Mouse (Mus musculus): ENCODE measurements at regions not wholly inside any gene's neighbourhood (a gene's known extent, or its start where the extent isn't known, plus 50 kb on each side); places are given as distances from the start of the nearest gene placed in this dataset.

DNA sequence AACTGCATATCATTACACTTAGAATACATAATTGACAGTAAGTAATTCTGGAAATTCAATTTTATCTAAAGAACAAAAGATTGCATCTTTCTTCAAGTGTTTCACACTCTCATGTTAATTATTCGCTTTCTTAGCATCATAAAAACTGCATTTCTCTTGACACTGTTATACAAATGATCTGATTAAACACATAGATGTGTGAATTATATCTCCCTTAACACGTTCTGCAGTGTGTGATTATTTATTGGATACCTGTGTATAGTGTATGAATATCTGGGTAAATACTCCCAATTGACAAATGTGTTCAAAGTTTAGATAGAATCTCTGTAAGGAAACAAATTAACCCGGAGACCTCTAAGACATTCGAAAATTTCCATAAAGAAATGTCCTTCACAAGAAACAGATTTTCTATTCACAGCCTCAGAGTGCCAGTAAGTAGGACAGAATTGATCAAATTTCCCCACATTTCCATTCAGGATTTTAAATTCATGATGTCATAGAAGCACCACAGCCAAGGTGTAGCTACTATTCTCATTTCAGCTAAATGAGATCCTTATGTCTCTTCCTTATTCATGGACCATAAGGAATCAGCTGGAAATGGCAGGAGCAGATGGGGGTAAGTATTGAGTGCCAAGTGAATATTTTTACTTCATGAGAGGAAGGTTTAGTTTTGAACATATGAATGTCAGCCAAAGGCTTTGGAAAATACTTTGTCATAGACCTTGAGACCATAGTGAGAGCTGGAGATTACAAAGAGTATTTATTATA, 2231.6 kb downstream of the Pcdh9 start:
- CTCF ChIA-PET, result no interaction called here

DNA sequence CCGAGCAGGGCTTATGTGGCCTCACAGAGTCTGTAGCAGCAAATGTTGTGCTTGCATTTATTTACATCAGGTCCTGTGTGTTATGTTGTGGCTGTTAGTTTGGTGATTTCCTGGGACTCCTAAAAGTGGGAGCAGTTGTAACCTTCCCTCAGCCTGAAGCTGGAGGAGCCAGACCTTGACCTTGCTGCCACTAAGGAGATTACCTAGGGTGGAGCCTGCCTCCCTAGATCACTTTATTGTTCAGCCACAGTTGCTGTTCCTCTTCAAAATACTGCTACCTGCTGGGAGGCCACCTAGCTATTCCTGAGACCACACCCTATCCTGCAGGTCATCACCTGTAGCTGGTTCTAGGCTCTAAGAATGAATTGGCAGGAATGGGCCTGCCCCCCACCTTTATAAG, 2234.5 kb downstream of the Pcdh9 start:
- CTCF ChIA-PET, result no interaction called here

DNA sequence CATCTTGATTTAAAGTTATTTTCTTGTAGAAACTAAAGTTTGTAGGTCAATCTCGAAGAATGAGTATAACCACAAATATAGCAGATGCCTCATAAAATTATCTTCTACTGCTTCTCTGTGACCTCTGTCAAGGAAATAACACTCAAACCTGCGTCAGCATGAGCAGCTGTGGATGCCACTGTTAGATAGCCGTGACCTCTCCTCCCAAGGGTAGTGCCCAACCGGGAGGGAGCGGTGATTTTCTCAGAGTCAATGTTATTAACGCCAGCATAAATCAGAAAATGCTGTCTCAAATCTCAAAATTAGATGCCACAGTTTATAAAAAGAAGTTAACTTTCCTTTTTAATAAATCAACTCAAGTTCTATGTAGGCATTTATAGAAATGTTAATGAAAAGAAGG, 2259.5 kb downstream of the Pcdh9 start:
- CTCF ChIA-PET, result no interaction called here

DNA sequence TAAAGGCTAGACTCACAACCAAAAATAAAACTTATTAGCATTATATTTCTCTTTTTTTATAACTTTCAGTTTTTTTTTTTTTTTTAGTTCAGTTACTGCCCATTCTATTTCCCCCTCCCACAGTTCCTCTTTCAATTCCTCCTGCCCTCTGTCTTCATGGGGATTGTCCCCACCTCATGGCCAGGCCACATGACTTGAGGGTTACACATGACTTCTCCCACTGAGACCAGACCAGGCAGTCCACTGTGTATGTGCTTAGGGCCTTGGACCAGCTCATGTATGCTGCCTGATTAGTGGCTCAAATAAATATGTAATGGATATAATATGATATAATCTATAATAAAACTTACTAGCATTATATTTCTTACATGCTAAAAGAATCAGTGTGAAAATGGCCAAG, 2276.1 kb downstream of the Pcdh9 start:
- CTCF ChIA-PET, result interaction anchor here (0.7 kb wide), 1 partner anchor 684 kb away, joined by 7 read pairs; no protein-coding TSS in a partner anchor

DNA sequence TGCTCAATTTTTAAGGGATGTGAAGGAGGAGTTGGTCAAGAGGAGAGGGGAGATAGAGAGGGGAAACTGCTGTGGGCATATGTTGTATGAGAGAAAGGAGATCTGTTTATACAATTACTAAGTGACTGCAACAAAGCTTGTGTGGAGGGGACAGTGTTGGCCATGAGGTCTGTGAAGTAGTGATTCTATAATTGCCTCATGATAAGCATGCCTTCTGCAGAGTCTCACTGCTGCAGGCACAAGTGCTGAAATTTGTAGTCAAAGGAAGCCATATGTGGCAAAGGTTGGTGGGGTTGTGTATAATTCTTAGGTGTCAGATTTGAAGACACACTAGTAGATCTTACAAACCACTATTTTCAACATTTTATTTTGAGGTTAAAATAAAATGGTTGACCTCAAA, 2285.9 kb downstream of the Pcdh9 start:
- CTCF ChIA-PET, result no interaction called here

DNA sequence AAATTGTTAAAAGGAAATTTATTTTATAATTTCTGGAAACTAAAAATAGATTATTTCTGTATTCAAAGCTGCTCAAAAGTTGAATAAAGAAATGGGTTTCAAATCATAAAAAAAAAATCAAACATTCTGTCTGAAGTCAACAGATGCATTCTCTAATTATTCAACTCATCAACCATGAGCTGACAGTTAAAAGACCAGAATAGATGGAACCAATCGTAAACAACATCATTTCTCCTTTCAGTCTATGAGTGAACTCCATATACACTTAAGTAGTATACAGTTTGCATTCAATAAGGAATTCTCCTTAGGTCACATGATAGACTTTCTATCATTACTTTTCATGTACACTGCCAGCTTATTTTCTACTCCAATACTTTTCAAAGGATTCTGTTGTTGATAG, 2308.0 kb downstream of the Pcdh9 start:
- CTCF ChIA-PET, result no interaction called here

DNA sequence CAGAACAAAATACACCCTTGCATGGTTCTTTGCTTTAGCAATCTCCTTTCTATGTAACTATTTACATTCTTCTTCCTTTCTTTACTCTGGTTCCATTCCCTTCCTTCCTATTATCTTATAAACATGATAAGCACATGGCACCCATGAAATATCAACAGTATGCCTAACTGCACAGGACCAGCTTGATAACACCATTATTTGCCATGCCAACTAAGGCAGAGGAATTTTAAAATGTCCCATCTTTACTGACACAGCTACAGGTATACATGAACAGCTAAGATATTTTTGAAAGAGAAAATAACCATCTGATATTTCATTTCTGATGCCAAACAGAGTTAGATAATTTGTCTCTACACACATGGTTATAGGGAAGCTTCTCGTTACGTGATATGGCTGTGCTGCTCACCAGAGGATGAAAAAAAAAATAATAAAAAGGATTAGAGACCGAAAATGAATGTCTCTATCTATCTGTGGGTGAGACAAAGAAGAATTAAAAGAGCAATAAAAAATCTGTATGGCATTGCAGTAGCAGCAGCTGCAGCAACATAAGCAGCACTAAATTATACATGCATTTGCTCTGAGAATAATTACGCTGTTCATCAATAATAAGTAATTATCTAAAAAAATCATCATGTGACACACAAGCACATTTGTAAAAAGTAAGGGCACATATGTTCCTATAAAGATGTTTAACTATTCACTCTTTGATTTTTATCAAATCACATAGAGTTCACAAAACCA, 2308.6 kb downstream of the Pcdh9 start:
- CTCF ChIA-PET, result no interaction called here

DNA sequence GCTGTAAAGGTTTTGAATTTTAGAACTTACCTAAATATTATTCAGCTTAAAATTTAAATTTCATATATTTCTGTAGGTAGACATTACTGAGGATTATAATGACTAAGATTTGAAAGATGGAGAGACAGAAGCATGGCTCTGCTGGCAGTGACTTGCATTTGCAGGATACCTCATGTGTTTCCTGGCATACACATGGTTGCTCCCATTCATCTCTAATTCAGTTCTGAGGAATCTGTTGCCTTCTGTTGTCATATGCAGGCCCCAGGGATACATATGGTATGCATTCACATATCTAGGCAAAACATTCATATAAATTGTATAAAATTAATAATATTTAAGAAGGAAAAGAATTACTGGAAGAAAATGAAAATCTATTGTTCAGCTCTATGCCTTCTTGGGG, 2321.4 kb downstream of the Pcdh9 start:
- CTCF ChIA-PET, result no interaction called here

DNA sequence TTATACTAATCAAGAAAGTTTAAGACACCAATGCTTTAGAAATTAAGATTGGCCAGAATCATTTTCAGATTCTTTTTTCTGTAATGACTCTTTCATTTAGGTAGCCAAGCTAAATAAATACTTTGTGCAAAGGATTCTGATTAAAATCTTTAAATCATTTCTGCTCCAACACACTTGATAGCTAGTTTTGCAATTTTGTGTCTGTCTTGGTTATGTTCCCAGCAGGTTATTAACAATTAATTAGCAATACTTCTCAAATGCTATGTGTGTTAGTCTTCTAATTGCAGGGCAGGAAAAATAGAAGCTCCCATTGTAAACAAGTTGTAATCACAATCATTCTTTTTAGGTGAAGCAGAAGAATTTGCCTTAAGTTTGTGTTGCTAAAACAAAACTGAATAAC, 2351.3 kb downstream of the Pcdh9 start:
- CTCF ChIA-PET, result no interaction called here

DNA sequence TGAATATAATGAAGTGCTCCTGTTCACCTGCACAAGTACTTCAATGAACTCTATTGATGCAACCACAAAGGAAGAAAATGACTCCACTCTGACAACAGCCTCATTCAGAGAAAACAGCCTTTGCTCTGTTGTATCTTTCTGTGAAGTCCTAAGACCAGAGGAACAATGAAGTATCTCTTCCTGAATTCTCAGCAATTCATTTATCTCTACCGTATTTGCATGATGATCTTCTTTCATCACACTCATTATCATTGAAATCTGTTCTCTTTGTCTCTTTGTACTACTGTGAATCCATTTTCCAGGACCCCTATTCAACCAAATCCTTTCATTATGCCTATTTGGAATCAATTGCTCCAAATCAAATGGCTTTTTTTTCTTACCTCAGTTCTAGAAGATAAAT, 2355.5 kb downstream of the Pcdh9 start:
- CTCF ChIA-PET, result no interaction called here

DNA sequence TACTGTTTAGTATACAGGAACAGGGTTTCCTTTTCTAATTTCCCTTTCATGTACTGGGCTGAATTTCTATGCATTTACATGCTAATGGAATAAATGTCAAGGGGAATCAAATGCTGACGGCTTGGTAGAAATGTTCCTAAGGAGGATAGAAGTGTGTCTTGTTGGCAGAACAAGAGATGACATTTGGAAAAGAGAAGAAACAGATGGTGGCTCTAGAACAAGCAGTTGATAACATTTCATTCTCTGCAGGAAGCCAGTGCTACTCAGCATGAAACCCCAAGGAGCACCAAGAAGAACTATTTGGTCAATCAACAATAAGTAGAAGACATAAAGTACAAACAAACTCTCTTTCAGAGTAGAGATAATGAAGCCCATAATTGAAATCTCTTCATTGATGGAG, 2392.0 kb downstream of the Pcdh9 start:
- CTCF ChIA-PET, result no interaction called here

DNA sequence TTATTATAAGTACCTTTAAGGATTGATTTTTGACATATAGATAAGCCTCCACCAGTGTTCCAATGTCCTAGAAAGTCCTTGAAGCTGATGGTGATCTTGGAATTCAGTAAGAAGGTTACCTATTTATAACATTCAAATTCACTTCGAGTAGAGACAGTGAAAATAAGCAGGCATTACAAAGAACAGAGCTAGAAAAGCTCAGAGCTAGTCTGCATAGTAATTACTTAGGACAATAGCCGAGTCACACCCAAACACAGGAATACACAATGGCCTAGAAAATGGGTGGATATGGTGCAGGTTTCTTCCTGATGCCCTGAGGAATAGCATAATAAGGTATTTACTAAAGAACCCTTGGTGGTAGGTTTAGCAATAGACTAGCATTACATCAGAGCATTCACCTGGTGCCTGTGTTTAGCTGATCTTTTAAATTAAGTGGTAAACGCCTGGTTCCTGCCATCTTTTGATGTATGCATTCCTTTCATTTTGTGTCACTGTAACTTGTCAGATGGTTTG, 2412.1 kb downstream of the Pcdh9 start:
- CTCF ChIA-PET, result no interaction called here

DNA sequence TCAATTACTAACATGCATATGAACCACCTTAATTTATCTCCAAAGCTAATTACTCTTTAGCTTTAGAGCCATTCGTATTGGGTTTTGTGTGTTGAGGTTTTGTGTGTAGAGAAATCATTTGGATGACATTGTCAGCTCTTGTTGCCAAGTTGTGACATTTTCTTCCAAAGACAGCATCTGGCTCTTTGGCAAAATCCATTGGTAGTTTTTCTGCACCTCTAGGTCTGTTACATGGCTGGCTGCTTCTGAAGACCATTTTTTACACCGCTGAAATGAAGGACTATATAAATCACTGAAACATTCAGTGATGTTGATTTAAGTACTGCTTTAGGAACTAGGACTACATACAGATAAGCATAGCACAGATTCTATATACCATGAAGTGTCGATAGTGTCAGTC, 2426.6 kb downstream of the Pcdh9 start:
- CTCF ChIA-PET, result no interaction called here

DNA sequence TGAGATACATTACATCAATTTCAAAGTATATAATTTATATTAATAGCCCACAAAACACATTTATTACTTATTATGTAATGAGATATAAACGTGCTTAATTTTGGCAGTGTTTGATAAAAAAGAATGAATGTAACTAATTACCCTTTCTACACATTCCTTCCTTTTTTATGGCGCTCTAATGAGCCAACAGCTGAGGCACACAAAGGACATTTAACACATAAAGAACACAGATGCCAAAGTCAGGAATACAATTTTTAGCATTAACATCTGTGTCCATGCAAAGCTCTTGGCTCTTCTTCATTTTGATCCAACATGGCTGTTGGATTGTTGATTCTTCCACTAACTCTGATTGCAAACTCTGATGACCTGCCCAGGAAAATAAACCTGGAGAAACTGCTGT, 2427.8 kb downstream of the Pcdh9 start:
- CTCF ChIA-PET, result no interaction called here

DNA sequence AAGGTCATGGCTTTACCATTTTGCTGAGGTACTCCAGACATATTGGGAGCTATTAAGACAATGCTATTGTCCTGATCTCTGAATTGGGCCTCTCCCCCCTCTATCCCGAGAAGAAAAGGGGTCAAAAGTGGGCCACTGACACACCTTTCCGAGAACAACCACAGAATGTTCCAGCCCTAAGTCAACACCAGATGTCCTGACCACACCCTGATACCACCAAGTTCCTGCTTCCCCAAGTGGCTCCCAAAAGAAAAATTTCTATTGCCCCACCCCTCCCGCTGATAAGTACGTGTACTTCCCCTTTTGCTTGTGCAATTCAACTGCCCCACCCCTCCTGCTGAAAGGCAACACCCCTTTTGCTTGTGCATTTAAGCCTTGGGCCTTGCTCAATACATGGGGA, 2431.7 kb downstream of the Pcdh9 start:
- CTCF ChIA-PET, result no interaction called here

All from spleen, embryonic (tissue).